Mouse (Mus musculus): ENCODE measurements at regions not wholly inside any gene's neighbourhood (a gene's known extent, or its start where the extent isn't known, plus 50 kb on each side); places are given as distances from the start of the nearest gene placed in this dataset.
"Not testable (repeated sequence)": the region's sequence is repeated elsewhere in the genome, so short reads cannot be mapped to it uniquely, and the experiment has no call there.

DNA sequence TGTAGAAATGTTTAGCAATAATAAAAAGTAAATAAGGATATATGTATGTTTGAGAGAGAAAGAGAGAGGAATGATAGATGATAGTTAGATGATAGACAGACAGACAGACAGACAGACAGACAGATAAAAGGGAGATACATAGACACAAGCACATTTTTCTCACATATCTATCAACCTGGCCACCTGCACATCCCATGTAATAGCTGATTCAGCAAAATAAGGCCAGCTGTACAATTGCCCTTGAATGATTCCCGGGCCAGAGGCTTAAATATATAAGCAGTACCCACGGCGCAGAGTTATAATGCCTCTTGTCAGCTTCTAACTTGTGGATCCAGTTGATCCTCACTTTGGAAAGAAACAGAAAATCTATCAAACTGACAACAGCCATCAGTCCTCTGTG lies 178.5 kb downstream of the Tmem114 start:
- no peak for DNase-seq (ENCODE audit: extremely low spot score in 1 of 2, low spot score in 1 of 2)

GRCm38 (mm10) chr16:8245612-8246011 lies 179.3 kb downstream of the Tmem114 start:
- DNase-seq (ENCODE audit: extremely low spot score in 1 of 2, low spot score in 1 of 2), result no peak

- no peak for DNase-seq (ENCODE audit: extremely low spot score in 1 of 2, low spot score in 1 of 2)
These were observed 190.6 kb downstream of the Tmem114 start for GRCm38 (mm10) chr16:8234351-8234750.

- no peak for DNase-seq (ENCODE audit: extremely low spot score in 1 of 2, low spot score in 1 of 2)
These were observed 192.9 kb downstream of the Tmem114 start for GRCm38 (mm10) chr16:8232079-8232478.

GRCm38 (mm10) chr16:8223625-8224300 lies 201.2 kb downstream of the Tmem114 start:
- no peak for DNase-seq (ENCODE audit: extremely low spot score in 1 of 2, low spot score in 1 of 2)

- DNase-seq (ENCODE audit: extremely low spot score in 1 of 2, low spot score in 1 of 2), result no peak
These were observed 216.4 kb downstream of the Tmem114 start for GRCm38 (mm10) chr16:8208251-8209181.

- no peak for DNase-seq (ENCODE audit: extremely low spot score in 1 of 2, low spot score in 1 of 2)
These were observed 219.9 kb downstream of the Tmem114 start for GRCm38 (mm10) chr16:8205014-8205413.

- no peak for DNase-seq (ENCODE audit: extremely low spot score in 1 of 2, low spot score in 1 of 2)
These were observed 223.6 kb downstream of the Tmem114 start for GRCm38 (mm10) chr16:8201306-8201705.

- no peak for DNase-seq (ENCODE audit: extremely low spot score in 1 of 2, low spot score in 1 of 2)
These were observed 226.0 kb downstream of the Tmem114 start for GRCm38 (mm10) chr16:8198771-8199562.

GRCm38 (mm10) chr16:8189472-8190240 lies 235.3 kb downstream of the Tmem114 start:
- no peak for DNase-seq (ENCODE audit: extremely low spot score in 1 of 2, low spot score in 1 of 2)

GRCm38 (mm10) chr16:8189071-8189470 lies 235.9 kb downstream of the Tmem114 start:
- DNase-seq (ENCODE audit: extremely low spot score in 1 of 2, low spot score in 1 of 2), result no peak

- DNase-seq (ENCODE audit: extremely low spot score in 1 of 2, low spot score in 1 of 2), result no peak
These were observed 236.4 kb downstream of the Tmem114 start for GRCm38 (mm10) chr16:8188505-8188904.

DNA sequence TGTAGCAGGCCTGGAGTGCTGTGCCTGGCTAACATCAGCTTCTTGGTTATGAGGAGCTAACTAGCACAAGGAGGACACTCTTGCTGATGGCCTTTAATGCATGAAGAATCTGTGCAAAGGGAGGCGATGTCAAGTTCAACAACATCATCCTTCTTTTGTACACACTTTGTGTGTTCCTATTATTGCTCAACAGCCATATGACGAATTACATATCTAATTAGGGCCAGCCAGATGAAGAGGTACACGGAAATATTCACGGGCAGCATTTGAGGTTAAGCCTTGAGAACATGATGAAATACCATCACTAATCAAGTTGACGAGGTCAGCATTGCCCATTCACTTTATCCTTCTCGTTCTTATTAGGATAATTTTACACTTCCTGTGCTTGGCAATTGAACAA lies 240.2 kb downstream of the Tmem114 start:
- DNase-seq (ENCODE audit: extremely low spot score in 1 of 2, low spot score in 1 of 2), result no peak

- peak in 1 of 2 experiments; percentile 8 for DNase-seq (ENCODE audit: extremely low spot score in 1 of 2, low spot score in 1 of 2)
These were observed 246.0 kb downstream of the Tmem114 start for GRCm38 (mm10) chr16:8178946-8179345.

- not testable (repeated sequence) for DNase-seq (ENCODE audit: extremely low spot score in 1 of 2, low spot score in 1 of 2)
These were observed 247.7 kb downstream of the Tmem114 start for GRCm38 (mm10) chr16:8177226-8177625.

DNA sequence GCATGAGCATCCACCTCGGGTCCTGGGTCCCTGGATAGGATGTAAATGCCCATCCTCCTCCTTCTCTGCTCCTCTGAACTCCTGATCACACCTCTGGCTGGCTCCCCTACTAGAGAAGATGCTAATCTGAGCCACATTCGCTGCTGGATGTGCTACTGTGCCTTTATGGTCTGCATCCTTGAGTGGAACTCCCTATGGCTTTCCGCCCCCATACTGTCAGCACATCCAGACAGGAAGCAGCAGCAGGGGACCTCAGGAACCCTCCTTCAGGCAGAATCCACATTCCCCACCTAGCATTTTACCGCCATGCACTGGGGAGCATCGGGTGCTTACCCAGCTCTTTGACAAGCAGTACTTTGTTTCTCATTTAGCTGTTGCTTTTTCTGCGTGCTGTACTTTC lies 248.8 kb downstream of the Tmem114 start:
- peak in 1 of 2 experiments; percentile 3 for DNase-seq (ENCODE audit: extremely low spot score in 1 of 2, low spot score in 1 of 2)
